In the genomic region with DNA sequence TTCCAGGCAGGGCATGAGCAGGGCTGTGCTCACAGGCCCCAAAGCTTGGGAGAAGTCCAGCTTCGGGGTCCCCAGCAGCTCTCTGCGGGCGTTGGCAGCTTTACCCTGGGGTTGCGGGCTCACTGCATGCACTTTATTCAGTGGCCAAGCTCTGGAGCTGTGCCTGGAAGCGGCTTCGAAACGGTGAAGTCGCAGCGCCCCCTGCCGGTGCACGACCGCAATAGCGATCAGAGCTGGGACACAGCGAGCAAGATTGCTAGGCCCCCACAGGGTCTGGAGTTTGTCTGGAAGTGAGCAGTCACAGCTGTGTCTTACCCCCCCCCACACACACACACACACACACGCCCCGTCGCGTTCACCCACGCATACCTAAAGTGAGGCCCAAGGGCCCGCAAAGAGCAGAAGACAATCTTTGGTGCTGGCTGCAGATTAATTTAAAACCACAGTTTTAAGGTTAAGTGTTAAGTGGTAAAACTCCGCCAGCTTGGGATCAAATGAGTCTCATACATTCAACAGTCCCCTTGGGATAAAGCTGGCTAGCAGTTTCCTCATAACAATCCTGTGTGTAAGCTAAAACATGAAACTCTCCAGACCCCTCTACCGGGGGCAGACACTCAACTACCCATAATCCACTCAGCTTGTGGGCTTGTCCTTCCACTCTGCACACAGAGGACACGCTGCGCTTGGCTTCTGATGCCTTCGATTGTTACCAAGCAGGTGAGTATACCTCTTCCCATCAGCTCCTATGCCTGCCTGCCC, we compare ENCODE assay signal across 8 mouse cellular contexts. TPM values are rescaled to one million over a fixed set of nuclear protein-coding genes. Genes with fewer than 3 reads are reported as not detected.
DNase-seq lines count a peak whose midpoint lies in the region; ATAC-seq lines count a peak whose summit lies in the region.

No protein-coding gene starts in this region.

- H3K36me3 ChIP-seq in embryonic facial prominence, embryonic 11.5 days (replicated peaks; ENCODE audit: control insufficient read depth, insufficient read depth, low read depth, low read length) = no peaks in the 10 kb centered on the region
- H3K36me3 ChIP-seq in kidney, embryonic 14.5 days (ENCODE audit: control insufficient read depth, insufficient read depth, low read length) = no peaks in the 10 kb centered on the region
- no peaks in the 10 kb centered on the region for H3K36me3 ChIP-seq in limb, embryonic 13.5 days

- peaks cover 39% of the 10 kb centered on the region for H3K27me3 ChIP-seq in embryonic facial prominence, embryonic 11.5 days (ENCODE audit: control insufficient read depth, insufficient read depth, low read length)
- peaks cover 48% of the 10 kb centered on the region for H3K27me3 ChIP-seq in kidney, embryonic 14.5 days (ENCODE audit: control insufficient read depth, insufficient read depth, low read length)
- H3K27me3 ChIP-seq in limb, embryonic 13.5 days = peaks cover 71% of the 10 kb centered on the region

- WGBS in embryonic facial prominence, embryonic 11.5 days = 15% methylated on average over 25 of the region's 25 CpGs
- WGBS in kidney, embryonic 14.5 days = 15% methylated on average over 25 of the region's 25 CpGs
- WGBS in limb, embryonic 13.5 days = 11% methylated on average over 25 of the region's 25 CpGs

- no peak overlapping the region for H3K4me3 ChIP-seq in embryonic facial prominence, embryonic 11.5 days (ENCODE audit: low read depth, low read length)
- no peak overlapping the region for H3K4me3 ChIP-seq in kidney, embryonic 14.5 days (ENCODE audit: low read length)
- no peak overlapping the region for H3K4me3 ChIP-seq in limb, embryonic 13.5 days

- H3K9me3 ChIP-seq in embryonic facial prominence, embryonic 11.5 days (replicated peaks; ENCODE audit: control insufficient read depth, low read length) = no peaks in the 10 kb centered on the region
- H3K9me3 ChIP-seq in kidney, embryonic 14.5 days (ENCODE audit: control insufficient read depth, low read length) = no peaks in the 10 kb centered on the region
- H3K9me3 ChIP-seq in limb, embryonic 13.5 days = no peaks in the 10 kb centered on the region

- H3K9ac ChIP-seq in embryonic facial prominence, embryonic 11.5 days (replicated peaks; ENCODE audit: low read length) = no peak overlapping the region
- H3K9ac ChIP-seq in kidney, embryonic 14.5 days (ENCODE audit: low read depth, low read length) = no peak overlapping the region
- no peak overlapping the region for H3K9ac ChIP-seq in limb, embryonic 13.5 days

- H3K4me2 ChIP-seq in embryonic facial prominence, embryonic 11.5 days (ENCODE audit: low read depth, low read length) = no peak overlapping the region; the same call in 1 of the 2 replicates
- H3K4me2 ChIP-seq in kidney, embryonic 14.5 days (replicated peaks; ENCODE audit: low read depth, low read length) = no peak overlapping the region
- H3K4me2 ChIP-seq in limb, embryonic 13.5 days (replicated peaks) = peak overlapping the region; percentile 43

- H3K27ac ChIP-seq in embryonic facial prominence, embryonic 11.5 days (replicated peaks; ENCODE audit: low read depth, low read length) = no peak overlapping the region
- H3K27ac ChIP-seq in kidney, embryonic 14.5 days (ENCODE audit: low read depth, low read length) = no peak overlapping the region
- H3K27ac ChIP-seq in limb, embryonic 13.5 days = no peak overlapping the region

- peak; percentile 85 for DNase-seq in 3T3-L1 (ENCODE audit: low read depth, low spot score)
- peak; percentile 93 for DNase-seq in adrenal gland, postnatal 14 days
- peak; percentile 89 for DNase-seq in embryonic facial prominence, embryonic 11.5 days (ENCODE audit: low spot score)
- peak; percentile 66 to 91 for DNase-seq in heart, adult 18-20 months
- peak; percentile 5 to 30 for DNase-seq in monocyte, adult 2 months (ENCODE audit: low read depth in 1 of 2, low spot score in 2 of 2)
- DNase-seq in spleen, postnatal 10 days (ENCODE audit: low spot score in 2 of 2) = peak; percentile 62 to 83

- H3K4me1 ChIP-seq in embryonic facial prominence, embryonic 11.5 days (ENCODE audit: control insufficient read depth, insufficient read depth, low read length) = no peaks in the 10 kb centered on the region
- H3K4me1 ChIP-seq in kidney, embryonic 14.5 days (ENCODE audit: control insufficient read depth, insufficient read depth, low read length) = no peaks in the 10 kb centered on the region
- peaks cover 4% of the 10 kb centered on the region; the same call in 1 of the 2 replicates for H3K4me1 ChIP-seq in limb, embryonic 13.5 days

- peak; percentile 69 for ATAC-seq in embryonic facial prominence, embryonic 11.5 days (replicated peaks; ENCODE audit: insufficient number of reproducible peaks, low FRiP score, low TSS enrichment, low read depth)
- peak; percentile 72 for ATAC-seq in kidney, embryonic 14.5 days (ENCODE audit: low FRiP score, low TSS enrichment)
- ATAC-seq in limb, embryonic 13.5 days (ENCODE audit: low FRiP score, low read depth) = peak; percentile 86

RNA-seq across cellular contexts. Expression of a gene that starts 39.0 kb away (rescaled TPM):
- total RNA-seq in adrenal gland, postnatal 14 days (2021) = not detected in 2 replicates
- 2.2 and 2.3 TPM in 2 replicates for polyA plus RNA-seq in embryonic facial prominence, embryonic 11.5 days (2014; fragmentation: Nextera tagmentation; extraction: Ambion mirVana)
- total RNA-seq in heart, adult 18-20 months (2021) = not detected
- not detected in 2 replicates for polyA plus RNA-seq in kidney, embryonic 14.5 days (2014; fragmentation: Nextera tagmentation; extraction: Ambion mirVana)
- not detected in 2 replicates for polyA plus RNA-seq in limb, embryonic 13.5 days (2015; fragmentation: Nextera tagmentation; extraction: Ambion mirVana)

RNA-seq across cellular contexts. Expression of a gene that starts 42.2 kb away (rescaled TPM):
- not detected in 2 replicates for total RNA-seq in adrenal gland, postnatal 14 days (2021)
- polyA plus RNA-seq in embryonic facial prominence, embryonic 11.5 days (2014; fragmentation: Nextera tagmentation; extraction: Ambion mirVana) = not detected in 2 replicates
- total RNA-seq in heart, adult 18-20 months (2021) = not detected
- polyA plus RNA-seq in kidney, embryonic 14.5 days (2014; fragmentation: Nextera tagmentation; extraction: Ambion mirVana) = 0.19 TPM in 1 of 2 replicates, not detected in the other
- not detected in 2 replicates for polyA plus RNA-seq in limb, embryonic 13.5 days (2015; fragmentation: Nextera tagmentation; extraction: Ambion mirVana)

Comparison
In these comparisons a context has a peak if more than half of its experiments do, and no peak if none do; other contexts are left out.
1. DNase-seq: peak in every context shown above with its lines; median percentile 93 in adrenal gland, postnatal 14 days; 89 in embryonic facial prominence, embryonic 11.5 days; 85 in 3T3-L1; 78 in heart, adult 18-20 months; 72 in spleen, postnatal 10 days; 18 in monocyte, adult 2 months.